Mouse (Mus musculus) small intestine, adult 2 months (tissue): ENCODE results near the gene Stk33. TPM values are rescaled to one million over a fixed set of nuclear protein-coding genes. Genes with fewer than 3 reads are reported as not detected.

ENCODE experiments used
- H3K27ac ChIP-seq: fragments of 200-500 bp; 2 replicates; pipeline ENCODE4 v1.5.1; 2012; ENCODE audit warnings: low read depth, low read length, control low read depth, inconsistent platforms; ENCODE audit not compliant: insufficient read depth
- H3K27me3 ChIP-seq: fragments of 200-500 bp; 2 replicates; pipeline ENCODE4 v1.6.1; 2012; ENCODE audit warnings: mild to moderate bottlenecking, moderate library complexity, low read length, inconsistent platforms; ENCODE audit not compliant: control insufficient read depth, insufficient read depth
- H3K36me3 ChIP-seq: fragments of 200-500 bp; 2 replicates; pipeline ENCODE4 v1.6.1; 2012; ENCODE audit warnings: mild to moderate bottlenecking, low read length, control low read depth, inconsistent platforms; ENCODE audit not compliant: control insufficient read depth, insufficient read depth
- H3K4me1 ChIP-seq: fragments of 200-500 bp; 2 replicates; pipeline ENCODE4 v1.6.1; 2012; ENCODE audit warnings: low read length, inconsistent platforms, mixed read lengths; ENCODE audit not compliant: control insufficient read depth, insufficient read depth, insufficient read length
- H3K4me3 ChIP-seq: fragments of 200-500 bp; 2 replicates; pipeline ENCODE4 v1.5.1; 2012; ENCODE audit warnings: low read depth, mild to moderate bottlenecking, control low read depth, inconsistent platforms, low read length, moderate library complexity
- CTCF ChIP-seq: fragments of 200-500 bp; IDR thresholded peaks from 2 replicates; pipeline ENCODE4 v1.5.1; 2012; ENCODE audit warnings: low read depth, mild to moderate bottlenecking, control low read depth, inconsistent platforms, low read length, moderate library complexity, mixed read lengths; ENCODE audit not compliant: insufficient replicate concordance, insufficient read length; ENCODE audit errors: extremely low read depth
- POLR2A ChIP-seq: fragments of 200-500 bp; IDR thresholded peaks from 2 replicates; pipeline ENCODE4 v1.6.1; 2012; ENCODE audit warnings: low read depth, mild to moderate bottlenecking, control low read depth, inconsistent platforms, low read length, moderate library complexity
- WGBS: fragments of 180-500 bp; shearing (Covaris S2); methylation state at CpG from one replicate; pipeline ENCODE4 v1.1.7; 2018; 5-methylcytosine and 5-hydroxymethylcytosine counted together
- polyA plus RNA-seq: library from polyadenylated mRNA; depleted of rRNA; stranded (reverse); fragments of >200 nt; gene quantifications from 2 replicates; pipeline ENCODE4 v1.2.3, GENCODE M21; 2012

Gene Stk33
- polyA plus RNA-seq, 1 experiment = not detected

DNA sequence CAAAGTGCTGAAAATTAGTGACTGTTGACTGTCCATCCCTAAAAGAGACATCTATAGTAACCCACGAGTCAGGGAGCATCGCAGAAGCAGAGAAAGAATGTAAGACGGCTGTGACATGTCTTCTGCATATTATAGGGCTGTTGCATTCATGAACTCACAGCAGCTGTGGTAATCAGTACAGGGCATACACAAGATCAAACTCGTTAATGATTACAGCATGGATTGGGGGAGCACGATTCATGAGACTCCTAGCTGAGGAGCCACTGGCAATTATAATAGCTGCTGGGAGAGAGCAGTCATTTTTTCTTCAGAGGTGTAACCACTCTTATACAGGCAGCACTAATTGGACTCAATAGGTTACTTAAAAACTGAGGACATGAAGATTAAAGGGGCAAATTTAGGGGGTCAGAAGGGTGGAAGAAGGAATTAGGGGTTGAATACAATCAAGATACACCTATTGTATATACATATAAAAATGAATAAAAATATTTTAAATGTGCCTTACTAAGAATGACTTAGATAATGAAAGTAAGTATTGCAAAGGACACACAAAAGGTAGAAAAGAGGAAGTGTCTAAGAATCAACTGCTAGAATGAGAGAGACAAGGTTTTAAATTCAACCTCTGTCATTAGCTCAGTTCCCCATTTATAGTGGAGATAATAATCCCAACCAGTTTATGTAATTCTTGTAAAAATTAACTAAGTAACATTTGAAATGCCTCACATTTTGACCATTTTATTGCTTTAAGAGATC, 80.3 kb downstream of the Stk33 start:
- Histone ChIP-seq H3K36me3 (no peaks in the 10 kb centered on the region), H3K4me1 (no peaks in the 10 kb centered on the region), H3K27ac (no peak overlapping the region), H3K4me3 (no peak overlapping the region), H3K27me3 (no peaks in the 10 kb centered on the region)
- TF ChIP-seq POLR2A (no peak), CTCF (no peak)
- WGBS = 51% methylated on average over 5 of the region's 5 CpGs

DNA sequence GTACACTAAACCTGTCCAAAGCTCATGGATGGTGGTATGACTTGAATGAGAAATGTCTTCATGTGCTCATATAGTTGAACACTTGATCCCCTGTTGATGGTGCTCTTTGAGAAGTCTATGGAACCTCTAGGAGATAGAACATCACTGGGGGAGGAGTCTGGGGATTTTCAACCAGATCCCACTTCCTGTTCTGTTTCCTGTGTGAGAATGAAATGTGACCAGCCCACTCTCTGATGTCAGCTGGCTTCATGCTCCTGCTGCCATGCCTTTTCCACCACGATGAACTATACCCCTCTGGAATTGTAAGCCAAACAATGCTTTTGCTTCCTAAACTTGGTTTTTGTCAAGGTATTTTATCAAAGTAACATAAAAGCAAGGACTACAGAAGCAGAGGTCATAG, 81.0 kb downstream of the Stk33 start:
- H3K4me1 ChIP-seq = no peaks in the 10 kb centered on the region
- no peaks in the 10 kb centered on the region for H3K36me3 ChIP-seq
- 48% methylated on average over 1 of the region's 1 CpGs for WGBS
- H3K4me3 ChIP-seq = no peak overlapping the region
- TF ChIP-seq CTCF (no peak), POLR2A (no peak)
- no peaks in the 10 kb centered on the region for H3K27me3 ChIP-seq
- no peak overlapping the region for H3K27ac ChIP-seq

DNA sequence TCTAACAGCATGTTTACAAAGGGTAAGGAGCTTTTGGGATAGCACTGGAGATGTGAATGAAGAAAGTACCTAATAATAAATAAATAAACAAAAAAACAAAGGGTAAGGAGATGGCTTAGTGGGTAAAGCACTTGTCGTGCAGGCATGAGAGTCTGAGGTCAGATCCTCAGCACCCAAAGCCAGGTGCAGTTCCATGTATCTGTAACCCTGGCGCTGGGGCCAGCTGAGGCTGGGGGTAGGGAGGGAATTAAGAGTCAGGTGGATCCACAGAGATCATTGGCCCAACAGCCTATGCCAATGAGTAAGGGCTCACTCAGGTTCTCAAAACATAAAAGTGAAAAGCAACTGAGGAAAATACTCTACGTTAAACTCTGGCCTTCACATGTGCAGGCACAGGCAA, 91.6 kb downstream of the Stk33 start:
- Histone ChIP-seq H3K27me3 (no peaks in the 10 kb centered on the region), H3K36me3 (no peaks in the 10 kb centered on the region), H3K27ac (no peak overlapping the region), H3K4me1 (no peaks in the 10 kb centered on the region), H3K4me3 (no peak overlapping the region)
- TF ChIP-seq CTCF (no peak), POLR2A (no peak)
- 71% methylated on average over 3 of the region's 3 CpGs for WGBS

DNA sequence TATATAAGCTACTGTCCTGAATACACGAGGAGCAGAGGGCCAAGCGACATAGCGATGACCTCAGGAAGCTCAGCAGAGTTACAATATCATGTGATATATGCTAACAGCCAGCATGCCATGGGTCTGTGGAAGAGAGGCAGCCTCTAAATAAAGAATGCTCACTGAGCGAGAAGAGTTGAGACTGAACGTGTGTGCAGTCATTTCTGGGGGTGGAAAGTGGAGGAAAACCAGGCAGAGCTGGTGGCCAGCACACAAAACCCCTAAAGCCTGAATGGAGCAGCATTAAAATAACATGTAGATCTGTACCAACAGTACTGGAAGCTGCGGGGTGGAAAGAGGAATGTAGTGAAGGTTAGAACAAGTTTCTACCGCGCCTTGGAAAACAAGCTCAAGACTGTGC, 107.2 kb downstream of the Stk33 start:
- no peaks in the 10 kb centered on the region for H3K4me1 ChIP-seq
- no peak overlapping the region for H3K27ac ChIP-seq
- WGBS = 79% methylated on average over 8 of the region's 8 CpGs
- no peaks in the 10 kb centered on the region for H3K36me3 ChIP-seq
- no peaks in the 10 kb centered on the region; the same call in 1 of the 2 replicates for H3K27me3 ChIP-seq
- H3K4me3 ChIP-seq = no peak overlapping the region
- TF ChIP-seq POLR2A = no peak
- TF ChIP-seq CTCF = no peak

DNA sequence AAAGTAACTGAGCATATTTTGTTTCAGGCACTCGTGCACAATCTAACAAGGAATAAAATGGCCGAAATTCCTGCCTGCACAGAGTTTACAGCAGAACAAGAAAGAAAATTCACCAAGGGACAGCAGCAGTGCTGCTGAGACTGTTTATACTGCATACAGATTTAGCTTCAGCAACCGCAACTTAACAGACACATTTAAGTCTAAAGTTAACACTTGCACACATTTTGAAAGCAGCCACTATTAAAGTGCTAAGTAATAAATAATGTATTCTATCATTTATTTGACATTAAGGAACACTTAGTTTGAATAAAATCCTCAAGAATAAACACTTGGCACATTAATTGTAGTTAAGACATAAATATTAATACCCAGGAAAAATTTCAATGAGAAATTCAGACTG, 110.1 kb downstream of the Stk33 start:
- H3K4me3 ChIP-seq = no peak overlapping the region
- no peak for TF ChIP-seq CTCF
- no peaks in the 10 kb centered on the region for H3K36me3 ChIP-seq
- H3K27ac ChIP-seq = no peak overlapping the region
- H3K4me1 ChIP-seq = no peaks in the 10 kb centered on the region
- 61% methylated on average over 3 of the region's 3 CpGs for WGBS
- no peaks in the 10 kb centered on the region for H3K27me3 ChIP-seq

DNA sequence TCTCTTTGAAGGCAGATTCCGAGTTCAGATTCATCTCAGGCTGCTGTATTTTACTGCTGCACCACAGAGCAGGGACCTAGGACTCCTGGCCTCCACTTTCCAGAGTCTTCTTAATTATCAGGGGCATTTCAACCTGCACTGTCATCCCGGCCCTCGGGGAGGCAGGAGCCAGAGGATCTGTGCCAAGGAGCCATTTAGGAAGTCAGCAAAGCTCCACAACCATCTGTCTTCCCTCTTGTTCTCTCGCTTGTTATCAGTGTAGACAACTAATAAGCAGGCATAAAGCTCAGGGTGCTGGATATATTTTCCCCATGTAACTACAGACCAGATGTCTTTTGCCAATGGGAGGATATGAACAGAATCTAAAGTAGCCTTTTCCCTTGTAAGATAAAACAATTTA, 112.1 kb downstream of the Stk33 start:
- 46% methylated on average over 4 of the region's 4 CpGs for WGBS
- no peak overlapping the region for H3K4me3 ChIP-seq
- H3K27ac ChIP-seq = no peak overlapping the region
- H3K4me1 ChIP-seq = no peaks in the 10 kb centered on the region
- no peak for TF ChIP-seq POLR2A
- no peak for TF ChIP-seq CTCF
- no peaks in the 10 kb centered on the region for H3K27me3 ChIP-seq
- H3K36me3 ChIP-seq = no peaks in the 10 kb centered on the region

DNA sequence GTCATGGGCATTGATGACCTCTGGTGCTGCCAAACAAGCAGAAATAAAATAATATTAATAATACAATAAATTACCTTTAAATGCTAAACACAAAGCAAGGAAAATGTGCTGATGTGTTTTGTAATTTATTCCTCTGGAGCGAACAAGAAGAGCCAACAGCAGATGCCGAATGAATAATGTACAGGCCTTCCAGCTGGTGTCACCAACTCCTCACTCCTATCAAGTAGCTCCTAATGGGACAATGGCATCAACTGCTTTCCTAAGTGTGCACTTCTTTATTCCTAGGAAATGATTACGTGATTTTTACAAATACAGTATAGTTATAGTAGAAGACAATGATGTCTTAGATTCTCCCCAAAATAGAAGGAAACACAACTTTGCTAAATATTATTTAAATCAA, 113.2 kb downstream of the Stk33 start:
- WGBS = 85% methylated on average over 3 of the region's 3 CpGs
- Histone ChIP-seq H3K27me3 (no peaks in the 10 kb centered on the region), H3K4me1 (no peaks in the 10 kb centered on the region), H3K4me3 (no peak overlapping the region), H3K36me3 (no peaks in the 10 kb centered on the region), H3K27ac (no peak overlapping the region)
- TF ChIP-seq CTCF (no peak), POLR2A (no peak)

DNA sequence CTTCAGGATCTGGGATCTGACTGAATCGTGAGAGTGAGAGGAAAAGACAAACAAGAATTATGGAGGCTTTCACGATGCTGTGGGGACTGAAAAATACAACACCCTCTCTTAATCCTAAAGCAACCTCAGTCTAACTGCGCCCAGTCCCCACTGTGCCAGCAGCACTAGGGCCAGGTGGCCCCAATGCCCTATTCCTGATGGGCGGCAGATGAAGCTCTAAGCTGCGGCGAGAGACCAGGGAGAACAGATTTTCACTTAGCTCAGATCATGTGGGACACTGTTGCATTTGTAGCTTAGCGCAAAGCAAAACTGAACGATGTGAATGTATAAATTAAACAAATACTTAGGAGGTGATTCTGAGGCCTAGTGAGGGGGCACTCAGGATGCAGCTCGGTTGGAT, 113.7 kb downstream of the Stk33 start:
- WGBS = 60% methylated on average over 9 of the region's 9 CpGs
- Histone ChIP-seq H3K36me3 (no peaks in the 10 kb centered on the region), H3K4me3 (no peak overlapping the region), H3K27ac (no peak overlapping the region), H3K27me3 (no peaks in the 10 kb centered on the region), H3K4me1 (no peaks in the 10 kb centered on the region)
- TF ChIP-seq CTCF (no peak), POLR2A (no peak)
